Mouse (Mus musculus): ENCODE data around the gene Upb1. TPM values are rescaled to one million over a fixed set of nuclear protein-coding genes. Genes with fewer than 3 reads are reported as not detected.
"Not testable (repeated sequence)": the region's sequence is repeated elsewhere in the genome, so short reads cannot be mapped to it uniquely, and the experiment has no call there.

Upb1 gene
- polyA plus RNA-seq, 1 experiment from 2014 or later: not detected

GRCm38 (mm10) chr10:75444111-75444826, 43.4 kb downstream of the Upb1 start:
- ATAC-seq (replicated peaks; ENCODE audit: low FRiP score): peak; percentile 74
- H3K36me3 ChIP-seq (ENCODE audit: control insufficient read depth, insufficient read depth, low read length): no peaks in the 10 kb centered on the region
- DNase-seq (ENCODE audit: low spot score): peak; percentile 63
- H3K27me3 ChIP-seq (ENCODE audit: control insufficient read depth, insufficient read depth, low read length): no peaks in the 10 kb centered on the region
- WGBS: 77% methylated on average over 19 of the region's 19 CpGs
- no peak overlapping the region for H3K4me2 ChIP-seq (ENCODE audit: low read depth, low read length, severe bottlenecking)
- H3K27ac ChIP-seq (ENCODE audit: low read depth, low read length): no peak overlapping the region
- H3K4me3 ChIP-seq (ENCODE audit: low read depth, low read length): no peak overlapping the region
- no peaks in the 10 kb centered on the region for H3K4me1 ChIP-seq (replicated peaks; ENCODE audit: control insufficient read depth, insufficient read depth, low read length)
- no peak overlapping the region for H3K9ac ChIP-seq (ENCODE audit: low read length)
- H3K9me3 ChIP-seq (ENCODE audit: control insufficient read depth, low read length): no peaks in the 10 kb centered on the region

GRCm38 (mm10) chr10:75445030-75445429, 44.1 kb downstream of the Upb1 start:
- no peak for DNase-seq (ENCODE audit: low spot score)
- Histone ChIP-seq H3K9me3 (ENCODE audit: control insufficient read depth, low read length) (no peaks in the 10 kb centered on the region), H3K36me3 (ENCODE audit: control insufficient read depth, insufficient read depth, low read length) (no peaks in the 10 kb centered on the region), H3K4me3 (ENCODE audit: low read depth, low read length) (no peak overlapping the region), H3K27ac (ENCODE audit: low read depth, low read length) (no peak overlapping the region), H3K4me2 (ENCODE audit: low read depth, low read length, severe bottlenecking) (no peak overlapping the region), H3K27me3 (ENCODE audit: control insufficient read depth, insufficient read depth, low read length) (no peaks in the 10 kb centered on the region), H3K4me1 (replicated peaks; ENCODE audit: control insufficient read depth, insufficient read depth, low read length) (no peaks in the 10 kb centered on the region), H3K9ac (ENCODE audit: low read length) (no peak overlapping the region)
- ATAC-seq (replicated peaks; ENCODE audit: low FRiP score): no peak
- WGBS: 67% methylated on average over 8 of the region's 8 CpGs

- Histone ChIP-seq H3K9me3 (ENCODE audit: control insufficient read depth, low read length) (no peaks in the 10 kb centered on the region), H3K9ac (ENCODE audit: low read length) (no peak overlapping the region), H3K4me3 (ENCODE audit: low read depth, low read length) (no peak overlapping the region), H3K4me2 (ENCODE audit: low read depth, low read length, severe bottlenecking) (no peak overlapping the region), H3K4me1 (replicated peaks; ENCODE audit: control insufficient read depth, insufficient read depth, low read length) (peaks cover 1% of the 10 kb centered on the region), H3K27me3 (ENCODE audit: control insufficient read depth, insufficient read depth, low read length) (no peaks in the 10 kb centered on the region), H3K27ac (ENCODE audit: low read depth, low read length) (no peak overlapping the region), H3K36me3 (ENCODE audit: control insufficient read depth, insufficient read depth, low read length) (no peaks in the 10 kb centered on the region)
- 69% methylated on average over 13 of the region's 13 CpGs for WGBS
- no peak for ATAC-seq (replicated peaks; ENCODE audit: low FRiP score)
- DNase-seq (ENCODE audit: low spot score): no peak
Observed at GRCm38 (mm10) chr10:75446501-75447083, 45.7 kb downstream of the Upb1 start.

- Histone ChIP-seq H3K36me3 (ENCODE audit: control insufficient read depth, insufficient read depth, low read length) (no peaks in the 10 kb centered on the region), H3K9ac (ENCODE audit: low read length) (no peak overlapping the region), H3K4me2 (ENCODE audit: low read depth, low read length, severe bottlenecking) (no peak overlapping the region), H3K27me3 (ENCODE audit: control insufficient read depth, insufficient read depth, low read length) (no peaks in the 10 kb centered on the region; the same call in 1 of the 2 replicates), H3K9me3 (ENCODE audit: control insufficient read depth, low read length) (no peaks in the 10 kb centered on the region), H3K4me3 (ENCODE audit: low read depth, low read length) (no peak overlapping the region), H3K4me1 (replicated peaks; ENCODE audit: control insufficient read depth, insufficient read depth, low read length) (peaks cover 4% of the 10 kb centered on the region), H3K27ac (ENCODE audit: low read depth, low read length) (no peak overlapping the region)
- ATAC-seq (replicated peaks; ENCODE audit: low FRiP score) (no peak), DNase-seq (ENCODE audit: low spot score) (no peak)
- WGBS: 86% methylated on average over 11 of the region's 11 CpGs
Observed at GRCm38 (mm10) chr10:75447489-75447888, 46.6 kb downstream of the Upb1 start.

- H3K9me3 ChIP-seq (ENCODE audit: control insufficient read depth, low read length): no peaks in the 10 kb centered on the region
- 80% methylated on average over 6 of the region's 6 CpGs for WGBS
- H3K4me2 ChIP-seq (ENCODE audit: low read depth, low read length, severe bottlenecking): no peak overlapping the region
- H3K9ac ChIP-seq (ENCODE audit: low read length): no peak overlapping the region
- DNase-seq (ENCODE audit: low spot score): no peak
- ATAC-seq (replicated peaks; ENCODE audit: low FRiP score): no peak
- H3K27me3 ChIP-seq (ENCODE audit: control insufficient read depth, insufficient read depth, low read length): no peaks in the 10 kb centered on the region; the same call in 1 of the 2 replicates
- peaks cover 4% of the 10 kb centered on the region for H3K4me1 ChIP-seq (replicated peaks; ENCODE audit: control insufficient read depth, insufficient read depth, low read length)
- no peak overlapping the region for H3K27ac ChIP-seq (ENCODE audit: low read depth, low read length)
- H3K36me3 ChIP-seq (ENCODE audit: control insufficient read depth, insufficient read depth, low read length): no peaks in the 10 kb centered on the region
- H3K4me3 ChIP-seq (ENCODE audit: low read depth, low read length): no peak overlapping the region
Observed at GRCm38 (mm10) chr10:75448806-75449420, 48.0 kb downstream of the Upb1 start.

GRCm38 (mm10) chr10:75450331-75450730, 49.4 kb downstream of the Upb1 start:
- 91% methylated on average over 8 of the region's 8 CpGs for WGBS
- Histone ChIP-seq H3K27ac (ENCODE audit: low read depth, low read length) (no peak overlapping the region), H3K36me3 (ENCODE audit: control insufficient read depth, insufficient read depth, low read length) (no peaks in the 10 kb centered on the region), H3K4me2 (ENCODE audit: low read depth, low read length, severe bottlenecking) (no peak overlapping the region), H3K27me3 (ENCODE audit: control insufficient read depth, insufficient read depth, low read length) (no peaks in the 10 kb centered on the region; the same call in 1 of the 2 replicates), H3K9me3 (ENCODE audit: control insufficient read depth, low read length) (no peaks in the 10 kb centered on the region), H3K9ac (ENCODE audit: low read length) (no peak overlapping the region), H3K4me3 (ENCODE audit: low read depth, low read length) (no peak overlapping the region), H3K4me1 (replicated peaks; ENCODE audit: control insufficient read depth, insufficient read depth, low read length) (peaks cover 4% of the 10 kb centered on the region)
- ATAC-seq (replicated peaks; ENCODE audit: low FRiP score) (no peak), DNase-seq (ENCODE audit: low spot score) (no peak)

GRCm38 (mm10) chr10:75451036-75451786, 50.3 kb downstream of the Upb1 start:
- no peak overlapping the region for H3K4me2 ChIP-seq (ENCODE audit: low read depth, low read length, severe bottlenecking)
- 48% methylated on average over 10 of the region's 10 CpGs for WGBS
- H3K9ac ChIP-seq (ENCODE audit: low read length): no peak overlapping the region
- H3K36me3 ChIP-seq (ENCODE audit: control insufficient read depth, insufficient read depth, low read length): no peaks in the 10 kb centered on the region
- no peak overlapping the region for H3K4me3 ChIP-seq (ENCODE audit: low read depth, low read length)
- no peaks in the 10 kb centered on the region; the same call in 1 of the 2 replicates for H3K27me3 ChIP-seq (ENCODE audit: control insufficient read depth, insufficient read depth, low read length)
- H3K4me1 ChIP-seq (replicated peaks; ENCODE audit: control insufficient read depth, insufficient read depth, low read length): peaks cover 4% of the 10 kb centered on the region
- H3K27ac ChIP-seq (ENCODE audit: low read depth, low read length): peak overlapping the region; percentile 25; the same call in 1 of the 2 replicates
- H3K9me3 ChIP-seq (ENCODE audit: control insufficient read depth, low read length): no peaks in the 10 kb centered on the region
- DNase-seq (ENCODE audit: low spot score) (peak; percentile 80), ATAC-seq (replicated peaks; ENCODE audit: low FRiP score) (peak; percentile 65)

- not testable (repeated sequence) for H3K27me3 ChIP-seq (ENCODE audit: control insufficient read depth, insufficient read depth, low read length); H3K4me3 ChIP-seq (ENCODE audit: low read depth, low read length); H3K27ac ChIP-seq (ENCODE audit: low read depth, low read length); H3K9ac ChIP-seq (ENCODE audit: low read length); H3K4me1 ChIP-seq (replicated peaks; ENCODE audit: control insufficient read depth, insufficient read depth, low read length); DNase-seq (ENCODE audit: low spot score); H3K36me3 ChIP-seq (ENCODE audit: control insufficient read depth, insufficient read depth, low read length); H3K9me3 ChIP-seq (ENCODE audit: control insufficient read depth, low read length); ATAC-seq (replicated peaks; ENCODE audit: low FRiP score); H3K4me2 ChIP-seq (ENCODE audit: low read depth, low read length, severe bottlenecking)
- 88% methylated on average over 12 of the region's 18 CpGs for WGBS
Observed at GRCm38 (mm10) chr10:75456061-75456831, 55.3 kb downstream of the Upb1 start.

Data from forebrain, embryonic 11.5 days (tissue).